Mouse (Mus musculus) Patski (cell line): ENCODE results near the gene Ccdc43. TPM values are rescaled to one million over a fixed set of nuclear protein-coding genes. Genes with fewer than 3 reads are reported as not detected.
A peak's percentile ranks its signal among the peaks of the same experiment; 100 is the strongest.

Experiments
- ATAC-seq: fragments of 100-300 bp; one replicate; pipeline ENCODE4 v1.8.0; 2021
- CTCF ChIA-PET: fragments of 350-600 bp; sonication (Branson Sonifier 250); formaldehyde crosslinking; loops from one replicate; lab custom pipeline; 2022; ENCODE audit warnings: inconsistent platforms; lab: Charles Lee
- POLR2A ChIA-PET: fragments of 350-600 bp; sonication (Branson Sonifier 250); formaldehyde crosslinking; loops from one replicate; lab custom pipeline; 2022; ENCODE audit warnings: antibody characterized with exemption, inconsistent platforms; lab: Charles Lee
- DNase-seq: peaks from one replicate; pipeline ENCODE4 v3.0.0-alpha.2; 2011; ENCODE audit warnings: low read depth, low spot score
- H3K27me3 ChIP-seq: fragments of 371-371 bp; one replicate; pipeline ENCODE4 v1.5.1; 2021
- CTCF ChIP-seq: fragments of 100-300 bp; IDR thresholded peaks from one replicate; pipeline ENCODE4 v1.5.1; 2021
- in situ Hi-C: fragments of 300-500 bp; cut with MboI; formaldehyde crosslinking; loops from 3 replicates; pipeline ENCODE4 v1.11.1; 2018; ENCODE audit warnings: low pct_unique_long_range_greater_than_20kb, mixed read lengths
- polyA plus RNA-seq: library from polyadenylated mRNA; unstranded; gene quantifications from one replicate; pipeline ENCODE4 v1.2.3, GENCODE M21; 2021

Ccdc43 gene
- polyA plus RNA-seq, 1 experiment from 2014 or later, result 41.4 TPM

DNA sequence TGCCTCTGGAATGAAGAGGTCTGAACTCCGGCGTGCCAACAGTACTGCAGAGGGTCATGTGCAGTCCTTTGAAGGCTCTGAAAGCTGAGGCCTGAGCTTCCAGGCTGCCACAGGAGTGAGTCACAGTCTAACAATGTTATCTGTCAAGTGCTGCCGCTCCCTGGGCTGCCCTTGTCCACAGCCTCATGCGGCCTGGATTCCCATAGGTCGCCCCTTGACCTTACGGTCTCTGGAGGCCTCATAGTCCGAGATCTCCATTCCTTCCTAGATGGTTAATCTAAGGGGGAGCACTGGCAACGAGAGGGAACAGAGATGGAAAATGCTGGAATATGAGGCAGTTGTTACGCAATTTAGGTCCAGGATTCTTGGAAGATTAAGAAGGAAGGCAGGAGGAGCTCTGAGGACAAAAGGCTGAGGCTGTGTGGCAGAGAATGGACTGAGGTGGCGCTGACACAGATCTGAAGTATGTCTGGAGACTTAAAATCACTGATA lies 53.6 kb downstream of the Ccdc43 start:
- ATAC-seq (peak; percentile 94), DNase-seq (peak; percentile 66)
- no peaks in the 10 kb centered on the region for H3K27me3 ChIP-seq
- POLR2A ChIA-PET, result interaction anchor here (1.0 kb wide), 1 partner anchor 39 kb away, joined by 3 read pairs; no protein-coding TSS in a partner anchor
- in situ Hi-C loops, result no loop called here
- CTCF ChIA-PET, result interaction anchor here (0.9 to 3.6 kb wide), 8 partner anchors 13 to 157 kb away, joined by 3 to 10 read pairs (median 4); no protein-coding TSS in a partner anchor
- peak; percentile 64 for TF ChIP-seq CTCF

DNA sequence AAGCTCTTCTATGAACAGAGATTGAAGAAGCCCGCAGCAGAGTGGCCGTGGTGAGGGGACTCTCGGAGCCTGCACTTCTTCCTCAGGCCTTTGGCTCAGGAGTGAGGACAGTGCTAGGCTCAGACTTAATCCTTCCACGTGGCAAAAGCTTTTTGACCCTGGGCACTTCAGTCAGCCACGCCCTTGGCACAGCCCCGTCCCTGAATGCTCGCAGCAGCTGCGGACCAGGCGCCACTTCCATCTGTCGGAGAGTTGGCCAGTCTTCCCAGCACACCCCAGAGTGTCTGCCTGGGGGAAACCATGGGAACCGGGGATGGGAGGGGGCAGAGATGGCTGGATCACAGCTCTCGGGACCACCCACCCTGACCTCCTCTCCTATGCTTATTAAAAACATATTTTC lies 60.7 kb downstream of the Ccdc43 start:
- H3K27me3 ChIP-seq, result no peaks in the 10 kb centered on the region
- DNase-seq (no peak), ATAC-seq (no peak)
- in situ Hi-C loops, result no loop called here
- ChIA-PET CTCF (interaction anchor here (1.0 to 1.3 kb wide), 2 partner anchors 18 to 21 kb away, joined by 3 read pairs; no protein-coding TSS in a partner anchor), POLR2A (no interaction called here)
- TF ChIP-seq CTCF, result no peak

Other genes starting within 250 kb of the Ccdc43 start
- 1.9 TPM for gene Itga2b, start 227.7 kb downstream of the Ccdc43 start, polyA plus RNA-seq
- gene Gpatch8, start 141.4 kb downstream of the Ccdc43 start, polyA plus RNA-seq, result 27.5 TPM
- not detected for gene Gm11627, start 118.3 kb downstream of the Ccdc43 start, polyA plus RNA-seq
- 16.9 TPM for gene Fzd2, start 93.4 kb downstream of the Ccdc43 start, polyA plus RNA-seq
- gene Meioc, start 34.1 kb downstream of the Ccdc43 start, polyA plus RNA-seq, result 0.09 TPM
- gene Adam11, start 63.7 kb upstream of the Ccdc43 start, polyA plus RNA-seq, result 5.3 TPM
- 33.9 TPM for gene Gjc1, start 121.9 kb upstream of the Ccdc43 start, polyA plus RNA-seq
- not detected for gene Higd1b, start 138.1 kb upstream of the Ccdc43 start, polyA plus RNA-seq
- gene Eftud2, start 183.2 kb upstream of the Ccdc43 start, polyA plus RNA-seq, result 120 TPM
- 6.0 TPM for gene Ccdc103, start 183.4 kb upstream of the Ccdc43 start, polyA plus RNA-seq
- gene Fam187a, start 187.4 kb upstream of the Ccdc43 start, polyA plus RNA-seq, result 0.26 TPM
- 0.44 TPM for gene Gfap, start 203.1 kb upstream of the Ccdc43 start, polyA plus RNA-seq
- gene Kif18b, start 227.3 kb upstream of the Ccdc43 start, polyA plus RNA-seq, result 13.4 TPM
- 19.6 TPM for gene C1ql1, start 248.9 kb upstream of the Ccdc43 start, polyA plus RNA-seq